Mouse (Mus musculus): ENCODE data around the gene Arl5c. TPM values are rescaled to one million over a fixed set of nuclear protein-coding genes. Genes with fewer than 3 reads are reported as not detected.

Gene Arl5c
- polyA plus RNA-seq, 1 experiment from 2014 or later, result 11.8 TPM

DNA sequence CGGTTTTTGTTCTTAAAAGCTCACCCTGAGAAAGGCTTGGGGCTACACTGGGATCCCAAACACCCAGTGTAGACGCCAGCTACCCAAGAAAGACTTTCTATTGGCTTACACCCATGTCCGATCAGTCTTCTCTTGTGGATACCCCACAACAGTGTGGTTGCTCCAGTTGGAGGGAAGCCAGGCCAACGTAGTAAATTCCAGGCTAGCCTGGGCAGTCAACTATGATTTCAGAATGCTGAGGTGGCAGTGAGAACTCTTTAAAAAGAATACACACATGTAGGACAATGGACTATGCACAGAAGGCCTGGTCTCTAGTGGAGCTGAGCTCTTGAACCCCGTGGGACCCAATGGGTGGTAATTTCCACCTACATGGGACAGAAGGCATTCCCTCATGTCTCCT, 21.2 kb downstream of the Arl5c start:
- H3K27ac ChIP-seq (replicated peaks), result no peak overlapping the region
- WGBS, result 83% methylated on average over 5 of the region's 5 CpGs
- no peak overlapping the region for H3K9ac ChIP-seq (replicated peaks)
- peaks cover 3% of the 10 kb centered on the region; the same call in 1 of the 2 replicates for H3K4me1 ChIP-seq
- no peaks in the 10 kb centered on the region for H3K27me3 ChIP-seq (replicated peaks)
- no peaks in the 10 kb centered on the region for H3K36me3 ChIP-seq
- ATAC-seq (ENCODE audit: low FRiP score), result no peak
- H3K4me2 ChIP-seq, result no peak overlapping the region
- no peak overlapping the region for H3K4me3 ChIP-seq (replicated peaks)
- H3K9me3 ChIP-seq (replicated peaks), result no peaks in the 10 kb centered on the region

DNA sequence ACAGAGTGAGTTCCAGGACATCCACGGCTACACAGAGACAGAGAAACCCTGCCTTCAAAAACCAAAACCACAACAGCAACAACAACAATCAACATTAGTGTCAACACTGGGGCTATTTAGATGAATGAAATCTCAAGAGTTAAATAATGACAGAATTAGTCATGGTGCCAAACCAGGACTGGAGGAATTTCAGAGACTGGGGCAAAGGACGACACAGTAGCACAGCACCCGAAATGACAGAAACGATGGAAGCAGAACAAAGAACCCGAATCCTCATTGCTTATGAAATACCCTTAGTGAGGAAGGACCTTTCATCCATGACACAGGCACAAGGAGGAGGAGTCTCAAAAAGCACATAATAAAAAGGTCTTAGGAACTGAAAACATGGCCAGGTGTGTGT, 21.8 kb downstream of the Arl5c start:
- no peaks in the 10 kb centered on the region for H3K9me3 ChIP-seq (replicated peaks)
- WGBS, result 92% methylated on average over 5 of the region's 5 CpGs
- H3K4me1 ChIP-seq, result peaks cover 3% of the 10 kb centered on the region; the same call in 1 of the 2 replicates
- H3K4me3 ChIP-seq (replicated peaks), result no peak overlapping the region
- no peak overlapping the region for H3K4me2 ChIP-seq
- no peak for ATAC-seq (ENCODE audit: low FRiP score)
- H3K9ac ChIP-seq (replicated peaks), result no peak overlapping the region
- H3K36me3 ChIP-seq, result no peaks in the 10 kb centered on the region
- H3K27me3 ChIP-seq (replicated peaks), result no peaks in the 10 kb centered on the region
- H3K27ac ChIP-seq (replicated peaks), result no peak overlapping the region

DNA sequence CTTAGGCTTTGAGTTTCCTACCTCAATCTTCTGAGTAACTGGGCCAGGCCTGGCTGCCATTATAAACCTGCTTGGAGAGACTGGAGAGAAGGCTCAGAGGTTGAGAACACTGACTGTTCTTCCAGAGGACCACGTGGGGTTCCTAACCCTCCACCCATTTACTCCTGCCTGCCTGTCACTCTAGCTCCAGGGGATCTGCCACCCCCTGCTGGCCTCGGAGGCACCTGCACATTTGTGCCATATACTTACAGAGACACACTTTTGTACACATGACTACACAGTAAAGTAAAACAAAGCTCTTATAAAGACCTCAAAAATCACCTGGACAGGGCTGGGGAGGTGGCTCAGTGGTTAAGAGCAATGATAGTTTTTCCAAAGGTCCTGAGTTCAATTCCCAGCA, 23.5 kb downstream of the Arl5c start:
- Histone ChIP-seq H3K9me3 (replicated peaks) (no peaks in the 10 kb centered on the region), H3K4me1 (peaks cover 3% of the 10 kb centered on the region; the same call in 1 of the 2 replicates), H3K36me3 (no peaks in the 10 kb centered on the region), H3K9ac (replicated peaks) (no peak overlapping the region), H3K4me2 (no peak overlapping the region), H3K4me3 (replicated peaks) (no peak overlapping the region), H3K27ac (replicated peaks) (no peak overlapping the region), H3K27me3 (replicated peaks) (no peaks in the 10 kb centered on the region)
- no peak for ATAC-seq (ENCODE audit: low FRiP score)
- WGBS, result 79% methylated on average over 2 of the region's 2 CpGs

DNA sequence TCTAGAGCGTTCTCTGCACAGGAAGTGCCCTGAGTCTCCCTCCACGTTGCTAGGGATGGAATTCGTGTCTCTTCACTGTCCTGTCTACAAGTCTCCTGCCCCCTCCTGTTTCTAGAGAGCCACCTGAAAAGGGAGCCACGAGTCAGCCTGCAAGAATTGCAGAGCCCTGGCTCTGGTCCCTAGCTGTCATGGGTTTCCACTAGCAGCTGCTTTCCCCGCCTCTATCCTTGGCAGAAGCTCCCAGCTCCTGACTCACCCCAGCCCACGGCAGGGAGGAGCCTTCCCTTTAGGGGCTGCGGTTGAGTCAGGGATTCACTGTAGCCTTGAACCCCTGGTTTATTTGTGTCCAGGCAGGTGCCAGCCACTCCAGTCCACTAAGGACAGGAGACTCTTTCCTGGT, 24.7 kb downstream of the Arl5c start:
- Histone ChIP-seq H3K9me3 (replicated peaks) (no peaks in the 10 kb centered on the region), H3K27ac (replicated peaks) (no peak overlapping the region), H3K4me3 (replicated peaks) (no peak overlapping the region), H3K4me2 (no peak overlapping the region), H3K4me1 (peaks cover 10% of the 10 kb centered on the region), H3K27me3 (replicated peaks) (no peaks in the 10 kb centered on the region), H3K9ac (replicated peaks) (no peak overlapping the region), H3K36me3 (no peaks in the 10 kb centered on the region)
- no peak for ATAC-seq (ENCODE audit: low FRiP score)
- 40% methylated on average over 7 of the region's 7 CpGs for WGBS

DNA sequence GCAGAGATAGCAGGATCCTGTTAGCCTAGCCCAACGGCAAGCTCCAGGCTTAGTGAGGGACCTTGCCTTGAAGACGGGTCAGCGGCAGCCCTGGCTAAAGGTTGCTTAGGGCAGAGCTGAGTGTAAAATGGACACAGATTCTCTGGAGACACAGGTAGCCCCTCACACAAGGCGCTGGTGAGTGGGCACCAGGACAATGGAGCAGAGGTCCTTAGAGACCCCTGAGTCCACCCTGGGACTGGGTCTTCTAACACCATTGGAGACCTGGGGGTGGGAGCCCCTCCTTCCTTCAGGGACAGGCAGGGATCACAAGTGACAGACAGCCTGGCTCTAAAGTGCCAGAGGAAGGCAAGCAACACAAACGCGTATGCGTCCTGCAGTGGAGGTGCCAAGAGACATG, 25.2 kb downstream of the Arl5c start:
- no peaks in the 10 kb centered on the region for H3K27me3 ChIP-seq (replicated peaks)
- no peak overlapping the region for H3K27ac ChIP-seq (replicated peaks)
- H3K9me3 ChIP-seq (replicated peaks), result no peaks in the 10 kb centered on the region
- no peak overlapping the region for H3K4me3 ChIP-seq (replicated peaks)
- H3K9ac ChIP-seq (replicated peaks), result no peak overlapping the region
- peaks cover 10% of the 10 kb centered on the region for H3K4me1 ChIP-seq
- no peak for ATAC-seq (ENCODE audit: low FRiP score)
- 89% methylated on average over 7 of the region's 7 CpGs for WGBS
- no peaks in the 10 kb centered on the region for H3K36me3 ChIP-seq
- H3K4me2 ChIP-seq, result no peak overlapping the region

DNA sequence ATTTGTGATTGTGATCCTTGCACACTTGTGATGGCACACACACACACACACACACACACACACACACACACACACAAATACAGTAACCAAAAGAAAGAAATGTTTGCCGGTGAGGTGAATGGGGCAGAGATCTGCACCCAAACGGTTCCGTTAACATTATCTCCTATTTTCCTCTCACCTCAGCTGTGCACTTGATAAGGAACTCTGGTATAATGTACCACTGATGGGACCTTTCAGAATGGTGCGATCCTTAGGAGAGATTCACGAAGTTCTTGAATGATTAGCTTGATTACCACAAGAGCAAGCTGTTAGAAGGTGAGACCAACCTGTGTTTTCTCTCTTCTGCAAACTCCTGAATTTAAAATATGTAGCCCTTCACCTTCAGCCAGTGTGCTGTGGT, 27.6 kb downstream of the Arl5c start:
- H3K36me3 ChIP-seq, result no peaks in the 10 kb centered on the region
- H3K27ac ChIP-seq (replicated peaks), result no peak overlapping the region
- H3K4me1 ChIP-seq, result peaks cover 10% of the 10 kb centered on the region
- H3K4me3 ChIP-seq (replicated peaks), result no peak overlapping the region
- no peaks in the 10 kb centered on the region for H3K9me3 ChIP-seq (replicated peaks)
- ATAC-seq (ENCODE audit: low FRiP score), result no peak
- no peak overlapping the region for H3K9ac ChIP-seq (replicated peaks)
- WGBS, result 90% methylated on average over 5 of the region's 5 CpGs
- H3K4me2 ChIP-seq, result no peak overlapping the region
- H3K27me3 ChIP-seq (replicated peaks), result no peaks in the 10 kb centered on the region

DNA sequence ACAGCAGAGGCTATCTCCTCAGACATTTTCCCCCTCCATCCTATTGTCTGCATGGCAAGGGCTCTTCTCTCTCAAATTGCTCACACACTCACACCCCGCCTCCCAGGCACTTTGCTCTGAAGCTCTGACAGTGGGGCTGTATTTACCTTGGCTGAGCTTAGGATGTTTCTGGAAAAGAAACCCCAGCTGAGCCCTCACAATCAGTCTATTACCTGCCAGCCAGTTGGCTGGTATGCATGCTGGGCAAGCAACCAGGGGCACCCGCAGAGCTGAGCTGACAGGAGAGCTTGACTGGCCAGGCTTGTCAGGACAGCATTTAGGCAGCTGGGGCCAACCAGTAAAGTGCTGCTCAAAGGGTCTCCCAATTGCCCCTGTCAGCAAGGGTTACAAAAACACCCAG, 28.9 kb downstream of the Arl5c start:
- Histone ChIP-seq H3K27ac (replicated peaks) (peak overlapping the region; percentile 28; the same call in 1 of the 2 replicates), H3K4me2 (no peak overlapping the region), H3K9me3 (replicated peaks) (no peaks in the 10 kb centered on the region), H3K36me3 (no peaks in the 10 kb centered on the region), H3K4me3 (replicated peaks) (no peak overlapping the region), H3K4me1 (peaks cover 10% of the 10 kb centered on the region), H3K9ac (replicated peaks) (no peak overlapping the region), H3K27me3 (replicated peaks) (no peaks in the 10 kb centered on the region)
- 50% methylated on average over 2 of the region's 2 CpGs for WGBS
- no peak for ATAC-seq (ENCODE audit: low FRiP score)

DNA sequence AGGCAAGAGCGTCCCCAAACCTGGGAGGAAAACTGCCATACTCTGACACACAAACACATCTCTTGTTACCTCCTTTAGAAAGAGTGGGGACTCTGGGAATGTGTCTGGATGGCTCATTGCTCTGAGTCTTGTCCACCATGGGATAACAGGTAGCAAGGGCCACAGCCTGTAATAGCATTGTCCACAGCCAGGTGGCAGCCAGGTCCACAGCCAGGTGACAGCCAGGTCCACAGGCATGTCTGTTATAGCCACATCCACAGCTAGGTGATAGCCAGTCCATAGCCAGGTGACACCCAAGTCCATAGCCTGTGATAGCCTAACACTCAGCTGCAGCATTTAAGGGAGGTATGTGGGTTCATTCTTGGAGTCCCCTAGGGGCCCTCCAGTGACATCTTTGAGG, 35.1 kb downstream of the Arl5c start:
- Histone ChIP-seq H3K9ac (replicated peaks) (no peak overlapping the region), H3K4me2 (no peak overlapping the region), H3K9me3 (replicated peaks) (no peaks in the 10 kb centered on the region), H3K27ac (replicated peaks) (no peak overlapping the region), H3K4me1 (peaks cover 11% of the 10 kb centered on the region), H3K36me3 (no peaks in the 10 kb centered on the region), H3K4me3 (replicated peaks) (no peak overlapping the region), H3K27me3 (replicated peaks) (no peaks in the 10 kb centered on the region)
- WGBS, result 91% methylated on average over 1 of the region's 1 CpGs
- no peak for ATAC-seq (ENCODE audit: low FRiP score)

DNA sequence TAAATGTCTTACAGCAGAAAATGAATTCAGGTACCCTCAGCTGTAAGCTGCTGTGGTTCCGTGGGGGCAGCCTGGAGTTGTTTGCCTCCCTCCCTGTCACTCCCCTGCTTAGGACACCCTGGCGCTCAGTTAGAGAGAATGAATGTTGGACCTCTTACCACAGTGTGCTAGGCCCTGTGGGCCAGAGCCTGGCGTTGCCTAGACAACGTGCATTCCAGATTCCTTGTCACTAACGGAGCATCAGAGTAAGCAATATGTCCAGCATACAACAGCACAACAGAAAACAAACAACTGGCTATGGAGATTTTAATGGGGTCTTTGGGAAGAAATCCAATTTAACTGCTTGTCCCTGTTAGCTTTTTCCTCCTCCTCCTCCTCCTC, 36.7 kb downstream of the Arl5c start:
- no peaks in the 10 kb centered on the region for H3K27me3 ChIP-seq (replicated peaks)
- no peaks in the 10 kb centered on the region for H3K9me3 ChIP-seq (replicated peaks)
- WGBS, result 45% methylated on average over 5 of the region's 5 CpGs
- no peak; the same call in 1 of the 2 replicates for ATAC-seq (ENCODE audit: low FRiP score)
- H3K4me2 ChIP-seq, result no peak overlapping the region
- no peaks in the 10 kb centered on the region for H3K36me3 ChIP-seq
- no peak overlapping the region for H3K4me3 ChIP-seq (replicated peaks)
- H3K27ac ChIP-seq (replicated peaks), result no peak overlapping the region
- no peak overlapping the region for H3K9ac ChIP-seq (replicated peaks)
- H3K4me1 ChIP-seq, result peaks cover 16% of the 10 kb centered on the region

DNA sequence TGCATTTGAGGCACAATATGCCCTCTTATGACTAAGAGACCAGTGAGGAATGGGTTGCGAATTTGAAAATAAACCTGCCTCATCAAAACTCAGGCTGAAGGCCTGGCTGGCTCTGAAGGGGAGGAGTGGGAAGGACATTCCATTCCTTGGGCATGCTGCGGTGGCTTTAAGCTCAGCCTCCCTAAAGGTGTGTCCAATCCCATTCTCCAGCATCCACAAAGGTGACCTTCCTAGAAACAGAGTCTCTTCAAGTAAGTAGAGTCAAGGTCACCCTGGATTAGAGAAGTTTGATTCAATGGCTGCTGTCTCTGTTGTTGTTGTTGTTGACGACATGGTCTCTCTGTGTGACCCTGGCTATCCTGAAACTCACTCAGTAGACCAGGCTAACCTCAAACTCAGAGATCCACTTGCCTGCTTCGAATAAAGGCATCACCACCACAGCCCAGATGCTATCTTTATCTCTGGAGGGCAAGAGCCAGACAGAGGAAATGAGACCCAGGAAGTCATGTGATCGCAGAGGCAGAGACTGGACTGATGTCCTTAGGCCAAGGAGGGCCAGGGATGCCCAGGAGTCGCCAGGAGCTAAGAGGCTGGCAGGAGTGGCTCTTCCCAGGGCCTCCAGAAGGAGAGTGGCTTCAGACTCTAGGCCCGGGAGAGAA, 37.2 kb downstream of the Arl5c start:
- peaks cover 16% of the 10 kb centered on the region for H3K4me1 ChIP-seq
- H3K9me3 ChIP-seq (replicated peaks), result no peaks in the 10 kb centered on the region
- H3K36me3 ChIP-seq, result no peaks in the 10 kb centered on the region
- WGBS, result 88% methylated on average over 7 of the region's 7 CpGs
- no peak overlapping the region for H3K4me3 ChIP-seq (replicated peaks)
- H3K9ac ChIP-seq (replicated peaks), result no peak overlapping the region
- H3K4me2 ChIP-seq, result no peak overlapping the region
- no peaks in the 10 kb centered on the region for H3K27me3 ChIP-seq (replicated peaks)
- no peak for ATAC-seq (ENCODE audit: low FRiP score)
- no peak overlapping the region for H3K27ac ChIP-seq (replicated peaks)

DNA sequence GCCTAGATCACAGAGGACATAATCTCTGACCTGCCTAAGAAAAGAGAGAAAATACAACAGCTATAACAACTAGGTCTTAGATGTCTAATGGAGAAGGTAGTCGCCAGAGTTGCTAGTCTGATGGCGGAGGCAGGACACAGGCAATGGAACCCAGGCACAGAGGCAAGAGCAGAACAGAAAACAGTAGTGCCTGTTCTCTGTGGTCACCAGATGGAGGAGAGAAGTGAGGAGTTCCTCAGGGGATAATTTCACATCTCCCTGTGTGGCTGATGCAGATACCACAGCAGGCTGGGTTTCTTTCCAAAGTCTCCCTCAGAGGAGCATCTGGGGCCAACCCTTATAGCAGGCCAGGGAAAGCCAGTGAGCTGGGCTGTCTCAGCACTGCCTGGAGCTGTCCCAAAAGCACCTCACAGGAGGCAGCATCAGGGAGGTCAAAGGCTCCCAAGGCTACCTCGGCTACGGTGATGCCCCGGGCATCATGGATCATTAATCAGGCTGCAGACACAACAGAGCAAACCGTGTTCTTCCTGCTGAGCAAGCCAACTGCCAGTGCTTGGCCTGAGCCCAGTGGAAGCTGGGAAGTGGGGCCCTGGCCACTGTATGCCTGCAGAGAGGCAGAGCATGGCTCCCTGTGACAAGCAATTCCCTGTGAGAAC, 38.9 kb downstream of the Arl5c start:
- no peak overlapping the region for H3K9ac ChIP-seq (replicated peaks)
- ATAC-seq (ENCODE audit: low FRiP score), result no peak
- no peaks in the 10 kb centered on the region for H3K36me3 ChIP-seq
- no peak overlapping the region for H3K4me2 ChIP-seq
- H3K27ac ChIP-seq (replicated peaks), result 0 out of 2 replicates have a peak overlapping the region, but pooled peaks have one; percentile 14
- no peak overlapping the region for H3K4me3 ChIP-seq (replicated peaks)
- H3K9me3 ChIP-seq (replicated peaks), result no peaks in the 10 kb centered on the region
- H3K4me1 ChIP-seq, result peaks cover 16% of the 10 kb centered on the region
- WGBS, result 34% methylated on average over 6 of the region's 6 CpGs
- H3K27me3 ChIP-seq (replicated peaks), result no peaks in the 10 kb centered on the region

DNA sequence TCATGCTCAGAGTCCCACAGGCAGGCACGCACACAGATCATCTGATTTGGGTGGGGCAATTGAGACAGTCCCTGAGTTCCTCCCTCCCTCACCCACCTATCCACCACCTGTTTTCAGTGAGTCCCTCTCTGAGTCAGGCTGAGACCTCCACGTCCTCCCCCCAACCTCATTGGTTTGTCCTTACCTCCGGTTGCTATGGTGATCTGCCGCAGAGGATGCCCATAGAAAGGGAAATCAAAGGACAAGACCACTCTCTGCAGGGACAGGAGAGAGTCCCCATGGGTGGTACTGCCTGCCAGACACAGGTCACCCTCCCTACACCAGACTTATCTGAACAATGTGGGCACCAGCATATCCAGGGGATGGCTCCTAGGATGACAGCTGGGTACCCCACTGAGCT, 40.1 kb downstream of the Arl5c start:
- ATAC-seq (ENCODE audit: low FRiP score), result no peak

More for the DNA sequence above, 40.1 kb downstream of the Arl5c start:
- Histone ChIP-seq H3K4me1 (peaks cover 16% of the 10 kb centered on the region), H3K9ac (replicated peaks) (no peak overlapping the region), H3K9me3 (replicated peaks) (no peaks in the 10 kb centered on the region), H3K27me3 (replicated peaks) (no peaks in the 10 kb centered on the region), H3K4me3 (replicated peaks) (no peak overlapping the region), H3K4me2 (no peak overlapping the region), H3K36me3 (no peaks in the 10 kb centered on the region), H3K27ac (replicated peaks) (no peak overlapping the region)
- whole genome bisulfite sequencing, result 38% methylated on average over 4 of the region's 4 CpGs
